Mouse (Mus musculus) heart, embryonic 10.5 days (tissue): ENCODE data around the gene Ces2h. TPM values are rescaled to one million over a fixed set of nuclear protein-coding genes. Genes with fewer than 3 reads are reported as not detected.
A peak's percentile ranks its signal among the peaks of the same experiment; 100 is the strongest.
"Not testable (repeated sequence)": the region's sequence is repeated elsewhere in the genome, so short reads cannot be mapped to it uniquely, and the experiment has no call there.

Source experiments
- DNase-seq: peaks from one replicate; pipeline ENCODE4 v3.0.0-alpha.2; 2017; ENCODE audit warnings: low spot score
- H3K27ac ChIP-seq: fragments of 300-500 bp; sonication (generic); 2 replicates; pipeline ENCODE4 v1.5.1; 2016; ENCODE audit warnings: mild to moderate bottlenecking
- H3K27me3 ChIP-seq: fragments of 300-500 bp; sonication (generic); 2 replicates; pipeline ENCODE4 v1.6.1; 2016; ENCODE audit warnings: mild to moderate bottlenecking; ENCODE audit not compliant: poor library complexity, insufficient read depth, severe bottlenecking
- H3K36me3 ChIP-seq: fragments of 300-500 bp; sonication (generic); 2 replicates; pipeline ENCODE4 v1.6.1; 2016; ENCODE audit warnings: mild to moderate bottlenecking, moderate library complexity
- H3K4me1 ChIP-seq: fragments of 300-500 bp; sonication (generic); 2 replicates; pipeline ENCODE4 v1.6.1; 2016; ENCODE audit warnings: mild to moderate bottlenecking
- H3K4me3 ChIP-seq: fragments of 300-500 bp; sonication (generic); 2 replicates; pipeline ENCODE4 v1.5.1; 2016; ENCODE audit warnings: mild to moderate bottlenecking, moderate library complexity
- H3K9me3 ChIP-seq: fragments of 300-500 bp; sonication (generic); 2 replicates; pipeline ENCODE4 v1.6.1; 2016; ENCODE audit warnings: mild to moderate bottlenecking, moderate library complexity
- WGBS: fragments of 180-500 bp; shearing (Covaris S2); methylation state at CpG from one replicate; pipeline ENCODE4 v1.1.7; 2016; 5-methylcytosine and 5-hydroxymethylcytosine counted together
- polyA plus RNA-seq: library from polyadenylated mRNA; unstranded; fragments of >200 nt; fragmentation: Nextera tagmentation; extraction: Ambion mirVana; gene quantifications from 2 replicates; pipeline ENCODE4 v1.2.1, GENCODE M21; 2016

Gene Ces2h
- polyA plus RNA-seq, 1 experiment from 2014 or later, result not detected

GRCm38 (mm10) chr8:105025050-105025449 is 24.4 kb downstream of the Ces2h start:
- no peak overlapping the region for H3K27ac ChIP-seq
- no peaks in the 10 kb centered on the region for H3K4me1 ChIP-seq
- no peak overlapping the region for H3K4me3 ChIP-seq
- H3K27me3 ChIP-seq, result no peaks in the 10 kb centered on the region
- 0 out of 2 replicates have a peak, but pooled peaks cover 2% of the 10 kb centered on the region for H3K9me3 ChIP-seq
- 65% methylated on average over 2 of the region's 2 CpGs for WGBS
- DNase-seq, result peak; percentile 42
- no peaks in the 10 kb centered on the region for H3K36me3 ChIP-seq

DNA sequence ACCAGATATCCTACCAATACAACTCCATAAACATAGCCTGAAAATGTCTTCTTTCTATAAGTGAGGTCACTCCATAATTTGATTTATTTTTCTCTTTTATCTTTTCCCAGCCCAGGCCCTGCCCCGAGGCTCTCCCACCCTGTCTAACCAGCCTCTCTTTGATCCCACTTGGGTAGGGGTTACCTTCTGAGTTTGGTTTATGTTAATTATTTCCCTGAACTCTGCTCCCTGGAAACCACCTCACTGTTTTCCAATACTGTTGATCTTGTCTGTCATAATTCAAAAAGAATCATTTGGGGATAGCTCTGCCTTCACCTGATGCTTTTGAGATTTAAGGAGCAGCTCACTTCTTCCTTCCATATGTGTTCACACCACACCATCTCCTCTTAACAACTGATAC is 42.9 kb downstream of the Ces2h start:
- 55% methylated on average over 1 of the region's 1 CpGs for WGBS
- no peak overlapping the region for H3K4me3 ChIP-seq
- DNase-seq, result no peak
- no peak overlapping the region for H3K27ac ChIP-seq
- H3K9me3 ChIP-seq, result 0 out of 2 replicates have a peak, but pooled peaks cover 3% of the 10 kb centered on the region
- H3K27me3 ChIP-seq, result no peaks in the 10 kb centered on the region
- no peaks in the 10 kb centered on the region for H3K4me1 ChIP-seq
- H3K36me3 ChIP-seq, result no peaks in the 10 kb centered on the region

DNA sequence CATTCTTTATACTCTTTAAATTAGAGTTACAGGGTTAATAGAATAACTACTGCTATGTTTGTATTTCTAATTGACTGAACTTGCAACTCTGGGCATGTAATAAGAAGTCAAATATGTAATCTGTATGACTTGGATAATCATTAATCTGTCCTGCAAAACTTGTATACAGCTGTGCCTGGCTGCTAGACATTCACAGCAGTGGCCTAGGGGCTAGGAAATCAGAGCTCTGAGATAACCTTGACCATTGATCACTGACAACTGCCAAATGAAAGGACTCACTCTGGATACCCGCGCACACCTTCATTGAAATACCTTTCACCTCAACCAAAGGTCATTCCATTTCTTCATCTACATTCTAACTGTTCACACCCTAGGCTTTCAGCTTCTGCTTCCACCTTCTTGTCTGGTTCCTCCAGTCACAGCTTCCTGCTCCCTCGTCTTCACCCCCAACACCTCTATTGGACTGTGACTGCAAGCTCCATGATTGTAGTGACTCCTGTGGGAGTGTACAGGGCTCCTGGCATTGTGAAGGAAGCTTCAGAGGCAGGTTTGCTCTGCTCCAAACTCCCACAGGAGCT is 45.3 kb downstream of the Ces2h start:
- no peak overlapping the region for H3K27ac ChIP-seq
- peak; percentile 30 for DNase-seq
- no peaks in the 10 kb centered on the region for H3K36me3 ChIP-seq
- no peak overlapping the region for H3K4me3 ChIP-seq
- no peaks in the 10 kb centered on the region for H3K4me1 ChIP-seq
- H3K9me3 ChIP-seq, result no peaks in the 10 kb centered on the region
- no peaks in the 10 kb centered on the region for H3K27me3 ChIP-seq
- WGBS, result 78% methylated on average over 3 of the region's 3 CpGs

- H3K36me3 ChIP-seq, result no peaks in the 10 kb centered on the region
- DNase-seq, result no peak
- no peaks in the 10 kb centered on the region for H3K27me3 ChIP-seq
- no peaks in the 10 kb centered on the region for H3K4me1 ChIP-seq
- H3K9me3 ChIP-seq, result no peaks in the 10 kb centered on the region
- H3K4me3 ChIP-seq, result no peak within 1 kb of the TSS
- WGBS, result 61% methylated on average over 3 of the region's 3 CpGs
- H3K27ac ChIP-seq, result no peak within 1 kb of the TSS
Measured at GRCm38 (mm10) chr8:105048371-105048854, 47.8 kb downstream of the Ces2h start, which contains the start of gene Ces3a. Gene Ces3a (plus strand): TSS chr8:105048601.

- 81% methylated on average over 4 of the region's 4 CpGs for WGBS
- H3K27ac ChIP-seq, result no peak overlapping the region
- DNase-seq, result no peak
- no peak overlapping the region for H3K4me3 ChIP-seq
- no peaks in the 10 kb centered on the region for H3K27me3 ChIP-seq
- no peaks in the 10 kb centered on the region for H3K4me1 ChIP-seq
- no peaks in the 10 kb centered on the region for H3K9me3 ChIP-seq
- no peaks in the 10 kb centered on the region for H3K36me3 ChIP-seq
Measured at GRCm38 (mm10) chr8:105056211-105056610, 55.6 kb downstream of the Ces2h start.

DNA sequence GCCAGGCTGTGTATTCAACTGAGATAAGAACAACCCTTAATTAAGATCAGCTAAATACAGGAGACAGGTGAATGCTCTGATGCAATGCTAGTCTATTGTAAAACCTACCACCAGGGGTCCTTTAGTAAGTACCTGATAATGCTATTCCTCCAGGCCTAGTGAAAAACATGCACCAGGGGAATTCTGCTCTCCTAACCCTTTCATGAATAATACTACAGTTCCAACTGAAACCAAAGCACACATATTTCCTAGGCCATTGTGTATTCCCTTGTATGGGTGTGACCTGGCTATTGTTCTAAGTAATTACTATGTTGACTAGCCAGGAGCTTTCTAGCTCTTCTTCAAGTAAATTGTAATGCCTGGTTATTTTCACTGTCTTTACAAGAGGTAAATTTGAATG is 59.4 kb downstream of the Ces2h start:
- no peaks in the 10 kb centered on the region for H3K9me3 ChIP-seq
- DNase-seq, result no peak
- no peaks in the 10 kb centered on the region for H3K36me3 ChIP-seq
- H3K4me3 ChIP-seq, result no peak overlapping the region
- H3K27ac ChIP-seq, result no peak overlapping the region
- H3K27me3 ChIP-seq, result no peaks in the 10 kb centered on the region
- H3K4me1 ChIP-seq, result no peaks in the 10 kb centered on the region

- H3K27ac ChIP-seq, result no peak overlapping the region
- no peaks in the 10 kb centered on the region for H3K36me3 ChIP-seq
- no peaks in the 10 kb centered on the region for H3K9me3 ChIP-seq
- DNase-seq, result peak; percentile 77
- 0% methylated on average over 1 of the region's 1 CpGs for WGBS
- H3K27me3 ChIP-seq, result no peaks in the 10 kb centered on the region; the same call in 1 of the 2 replicates
- H3K4me1 ChIP-seq, result no peaks in the 10 kb centered on the region
- H3K4me3 ChIP-seq, result no peak overlapping the region
Measured at GRCm38 (mm10) chr8:105066761-105067160, 66.1 kb downstream of the Ces2h start.

- H3K27ac ChIP-seq, H3K36me3 ChIP-seq, H3K4me1 ChIP-seq, H3K4me3 ChIP-seq, DNase-seq, H3K9me3 ChIP-seq, H3K27me3 ChIP-seq: not testable (repeated sequence)
- WGBS, result 70% methylated on average over 7 of the region's 7 CpGs
Measured at GRCm38 (mm10) chr8:105067905-105068304, 67.3 kb downstream of the Ces2h start.

DNA sequence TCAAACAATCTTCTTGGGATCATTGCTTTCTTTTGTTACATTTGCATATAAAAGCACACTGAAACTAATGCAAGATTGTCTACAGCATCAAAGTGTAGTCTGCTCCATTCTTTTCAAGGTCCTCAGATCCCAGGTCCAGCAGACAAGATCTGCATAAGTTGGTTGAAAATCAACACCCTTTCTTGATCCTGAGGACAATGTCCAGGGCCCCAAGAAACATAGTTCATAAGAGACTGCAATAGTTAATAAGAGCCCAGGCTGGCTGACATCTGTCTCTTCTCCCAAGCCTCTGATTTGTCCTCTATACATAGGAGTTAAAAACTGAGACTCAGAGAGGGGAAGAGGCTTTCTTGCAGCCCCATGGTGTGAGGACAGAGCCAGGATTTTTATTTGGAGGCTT is 68.3 kb downstream of the Ces2h start:
- H3K36me3 ChIP-seq, result no peaks in the 10 kb centered on the region
- DNase-seq, result no peak
- H3K27ac ChIP-seq, result no peak overlapping the region
- no peaks in the 10 kb centered on the region; the same call in 1 of the 2 replicates for H3K27me3 ChIP-seq
- H3K4me3 ChIP-seq, result no peak overlapping the region
- no peaks in the 10 kb centered on the region for H3K9me3 ChIP-seq
- no peaks in the 10 kb centered on the region for H3K4me1 ChIP-seq

Other genes starting within 250 kb of the Ces2h start
- gene Ces2b, start 169.3 kb upstream of the Ces2h start, polyA plus RNA-seq, result not detected in 2 replicates
- not detected in 2 replicates for gene Ces2c, start 153.8 kb upstream of the Ces2h start, polyA plus RNA-seq
- gene Ces2e, start 74.6 kb upstream of the Ces2h start, polyA plus RNA-seq, result not detected in 2 replicates
- not detected in 2 replicates for gene Ces2f, start 53.5 kb upstream of the Ces2h start, polyA plus RNA-seq
- 0.21 and 0.25 TPM in 2 replicates for gene Ces2g, start 39.1 kb upstream of the Ces2h start, polyA plus RNA-seq
- not detected in 2 replicates for gene Ces3a, start 47.7 kb downstream of the Ces2h start, polyA plus RNA-seq
- 0.15 TPM in 1 of 2 replicates, not detected in the other for gene Ces3b, start 82.9 kb downstream of the Ces2h start, polyA plus RNA-seq
- gene Ces4a, start 130.9 kb downstream of the Ces2h start, polyA plus RNA-seq, result not detected in 2 replicates
- gene Cbfb, start 169.8 kb downstream of the Ces2h start, polyA plus RNA-seq, result 47.5 and 59.6 TPM in 2 replicates
- gene D230025D16Rik, start 224.3 kb downstream of the Ces2h start, polyA plus RNA-seq, result 19.3 and 20.7 TPM in 2 replicates